Mouse (Mus musculus): Measurements from ENCODE around the gene Igf1.

- no peak for TF ChIP-seq POLR2A (IDR thresholded peaks at IDR 0.05; ENCODE audit: borderline replicate concordance, extremely low read depth, insufficient read depth, insufficient read length, poor library complexity, severe bottlenecking)
- TF ChIP-seq CTCF (IDR thresholded peaks at IDR 0.05; ENCODE audit: borderline replicate concordance, extremely low read depth, insufficient read depth, insufficient read length): no peak
These were observed 116.0 kb downstream of the Igf1 start for GRCm38 (mm10) chr10:87973911-87974631.
